Mouse (Mus musculus) heart, adult 2 months (tissue): ENCODE measurements around the gene Cog7. TPM values are rescaled to one million over a fixed set of nuclear protein-coding genes. Genes with fewer than 3 reads are reported as not detected.

Source experiments
- DNase-seq, 2 experiments: peaks; one replicate each; pipeline ENCODE4 v3.0.0; 2021
- H3K27ac ChIP-seq: fragments of 200-600 bp; 2 replicates; pipeline ENCODE4 v1.8.1; 2022
- H3K27me3 ChIP-seq: fragments of 200-500 bp; 2 replicates; pipeline ENCODE4 v1.6.1; 2012; ENCODE audit warnings: mild to moderate bottlenecking, low read length, inconsistent platforms, mixed read lengths; ENCODE audit not compliant: control insufficient read depth, insufficient read depth
- H3K36me3 ChIP-seq: fragments of 200-500 bp; 2 replicates; pipeline ENCODE4 v1.6.1; 2012; ENCODE audit warnings: low read length, inconsistent platforms; ENCODE audit not compliant: control insufficient read depth, insufficient read depth
- H3K4me1 ChIP-seq: fragments of 200-500 bp; 2 replicates; pipeline ENCODE4 v1.6.1; 2011; ENCODE audit warnings: low read length; ENCODE audit not compliant: control insufficient read depth, insufficient read depth
- H3K4me3 ChIP-seq: fragments of 200-600 bp; 2 replicates; pipeline ENCODE4 v1.8.1; 2022
- H3K79me2 ChIP-seq: fragments of 200-500 bp; replicated peaks from 2 replicates; pipeline ENCODE4 v1.6.1; 2012; ENCODE audit warnings: mild to moderate bottlenecking, inconsistent platforms, low read length, moderate library complexity, mixed read lengths; ENCODE audit not compliant: control insufficient read depth, insufficient read depth
- H3K9ac ChIP-seq: fragments of 200-500 bp; 2 replicates; pipeline ENCODE4 v1.6.1; 2012; ENCODE audit warnings: low read depth, mild to moderate bottlenecking, control low read depth, inconsistent platforms, low read length, mixed read lengths
- CTCF ChIP-seq: fragments of 200-600 bp; IDR thresholded peaks from 2 replicates; pipeline ENCODE4 v1.8.1; 2022; ENCODE audit warnings: antibody characterized with exemption, mild to moderate bottlenecking, moderate library complexity
- EP300 ChIP-seq: fragments of 200-500 bp; IDR thresholded peaks from 2 replicates; pipeline ENCODE4 v1.6.1; 2011; ENCODE audit warnings: low read depth, low read length, control low read depth; ENCODE audit not compliant: insufficient read depth
- POLR2A ChIP-seq: fragments of 200-500 bp; IDR thresholded peaks from 2 replicates; pipeline ENCODE4 v1.6.1; 2011; ENCODE audit warnings: mild to moderate bottlenecking, low read depth, low read length, control low read depth; ENCODE audit not compliant: insufficient read depth
- WGBS: fragments of 180-500 bp; shearing (Covaris S2); methylation state at CpG from one replicate; pipeline ENCODE4 v1.1.7; 2018; 5-methylcytosine and 5-hydroxymethylcytosine counted together
- intact Hi-C: fragments of 180-260 bp; cut with DNase I; formaldehyde crosslinking; loops from one replicate; pipeline ENCODE4 v1.15.1; 2025
- polyA plus RNA-seq: library from polyadenylated mRNA; depleted of rRNA; stranded (reverse); fragments of >200 nt; gene quantifications from 2 replicates; pipeline ENCODE4 v1.2.3, GENCODE M21; 2012
- total RNA-seq, 2 experiments: library from RNA; stranded (reverse); gene quantifications; 2 replicates each; pipeline ENCODE4 v1.2.3; 2021

Gene Cog7
- total and polyA plus RNA-seq, 3 experiments = 16.7 to 19.5 (median 17.0) TPM

- no peak overlapping the region for H3K4me3 ChIP-seq
- H3K27me3 ChIP-seq = no peaks in the 10 kb centered on the region
- peaks cover under 1% of the 10 kb centered on the region; the same call in 1 of the 2 replicates for H3K4me1 ChIP-seq
- intact Hi-C loops = no loop called here
- peaks cover 1% of the 10 kb centered on the region; the same call in 1 of the 2 replicates for H3K36me3 ChIP-seq
- no peak overlapping the region for H3K9ac ChIP-seq
- no peak for TF ChIP-seq EP300
- no peak for TF ChIP-seq POLR2A
- DNase-seq = no peak
- WGBS = 83% methylated on average over 5 of the region's 5 CpGs
- H3K79me2 ChIP-seq = no peaks in the 10 kb centered on the region
- H3K27ac ChIP-seq = no peak overlapping the region
Observed at GRCm38 (mm10) chr7:121995961-121996360, 14.4 kb upstream of the Cog7 start.

DNA sequence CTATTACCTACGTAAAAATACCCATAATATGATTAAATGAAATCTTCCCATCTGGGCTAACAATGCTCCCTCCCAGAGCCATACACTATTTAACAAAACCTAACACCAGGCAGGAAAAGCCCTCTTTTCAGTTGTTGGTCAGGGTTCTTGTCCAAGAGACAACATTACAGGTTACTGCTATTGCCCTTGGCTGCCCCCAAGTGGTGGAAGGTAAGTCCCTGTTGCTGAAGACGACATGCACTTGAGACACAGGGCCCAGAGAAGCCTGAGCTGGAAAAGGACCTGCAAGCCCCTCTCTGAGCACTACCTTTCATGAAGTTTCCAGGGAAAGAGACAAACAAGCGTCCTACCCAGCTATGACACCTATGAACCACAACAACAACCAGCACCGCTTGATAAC, 6.5 kb downstream of the Cog7 start:
- Histone ChIP-seq H3K36me3 (no peaks in the 10 kb centered on the region), H3K27me3 (no peaks in the 10 kb centered on the region), H3K27ac (no peak overlapping the region), H3K79me2 (no peaks in the 10 kb centered on the region), H3K4me1 (no peaks in the 10 kb centered on the region), H3K9ac (no peak overlapping the region), H3K4me3 (no peak overlapping the region)
- DNase-seq = peak; percentile 26 to 43
- TF ChIP-seq EP300 (no peak), CTCF (peak; percentile 76), POLR2A (no peak)
- intact Hi-C loops = no loop called here
- 62% methylated on average over 4 of the region's 4 CpGs for WGBS

DNA sequence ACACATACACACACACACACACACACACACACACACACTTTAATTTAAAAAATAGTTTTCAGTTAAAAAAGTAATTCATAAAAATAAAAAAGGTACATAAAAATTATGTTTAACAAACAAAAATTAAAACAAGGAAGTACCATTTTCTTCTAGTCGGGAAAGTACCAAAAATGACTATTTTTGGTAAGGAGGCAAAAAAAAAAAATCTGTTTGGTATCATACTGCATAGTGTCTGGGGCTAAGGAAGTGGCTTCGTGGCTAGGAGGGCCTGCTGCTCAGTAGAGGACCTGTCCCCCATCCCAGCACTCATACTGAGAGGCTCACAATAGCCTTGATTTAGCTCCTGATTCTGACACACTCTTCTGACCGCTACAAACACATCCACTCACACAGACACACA, 9.8 kb downstream of the Cog7 start:
- Histone ChIP-seq H3K27ac (no peak overlapping the region), H3K79me2 (no peaks in the 10 kb centered on the region), H3K4me3 (no peak overlapping the region), H3K9ac (no peak overlapping the region), H3K36me3 (no peaks in the 10 kb centered on the region), H3K4me1 (no peaks in the 10 kb centered on the region), H3K27me3 (no peaks in the 10 kb centered on the region)
- TF ChIP-seq POLR2A (no peak), CTCF (no peak), EP300 (no peak)
- WGBS = 74% methylated on average over 3 of the region's 3 CpGs
- intact Hi-C loops = loop anchor here (5.0 kb wide), 1 partner anchor 129 kb away; no protein-coding TSS in a partner anchor
- no peak for DNase-seq

DNA sequence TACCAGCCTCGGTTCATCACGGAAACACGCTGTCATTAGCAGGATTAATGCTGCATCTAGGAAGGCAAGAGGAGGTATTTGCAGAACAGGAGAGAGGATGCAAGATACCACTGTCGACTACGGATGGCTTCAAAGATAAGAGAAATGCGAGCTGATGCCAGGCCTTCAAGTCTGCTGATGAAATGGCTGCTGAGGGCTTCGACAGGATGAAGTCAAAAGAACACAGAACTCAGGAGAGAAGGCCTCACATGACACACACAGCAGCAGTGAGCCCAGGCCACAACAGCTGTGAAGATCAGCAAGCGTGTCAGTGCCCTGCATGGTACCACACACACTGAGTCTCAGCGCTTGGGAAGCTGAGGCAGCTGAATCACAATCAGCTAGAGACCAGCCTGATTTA, 11.3 kb downstream of the Cog7 start:
- H3K27ac ChIP-seq = no peak overlapping the region
- no peak for TF ChIP-seq CTCF
- DNase-seq = no peak
- no peak overlapping the region for H3K9ac ChIP-seq
- 78% methylated on average over 9 of the region's 9 CpGs for WGBS
- H3K27me3 ChIP-seq = no peaks in the 10 kb centered on the region
- no peaks in the 10 kb centered on the region for H3K4me1 ChIP-seq
- H3K4me3 ChIP-seq = no peak overlapping the region
- H3K79me2 ChIP-seq = no peaks in the 10 kb centered on the region
- H3K36me3 ChIP-seq = no peaks in the 10 kb centered on the region
- intact Hi-C loops = loop anchor here (5.0 kb wide), 1 partner anchor 128 kb away; no protein-coding TSS in a partner anchor

DNA sequence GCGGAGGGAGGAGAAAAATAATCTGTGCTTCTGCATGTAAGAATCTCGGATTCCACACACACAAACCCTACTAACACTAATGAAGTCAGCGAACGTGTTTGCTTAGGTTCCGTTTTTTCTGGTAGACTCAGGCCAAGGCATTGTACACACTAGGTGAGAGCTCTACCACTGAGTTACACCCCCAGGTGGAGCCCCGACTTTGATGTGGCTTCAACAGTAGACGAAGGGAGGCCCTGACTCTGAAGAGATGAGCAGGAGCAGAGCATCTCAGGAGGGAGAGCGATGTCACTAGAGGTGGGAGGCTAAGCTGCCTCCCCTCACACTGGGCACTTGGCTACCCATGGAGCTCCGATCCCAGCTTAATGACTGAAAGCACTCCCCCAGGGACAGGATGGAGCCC, 12.7 kb downstream of the Cog7 start:
- H3K9ac ChIP-seq = no peak overlapping the region
- H3K36me3 ChIP-seq = no peaks in the 10 kb centered on the region
- no peaks in the 10 kb centered on the region for H3K27me3 ChIP-seq
- no peaks in the 10 kb centered on the region for H3K79me2 ChIP-seq
- no peak overlapping the region for H3K27ac ChIP-seq
- H3K4me1 ChIP-seq = no peaks in the 10 kb centered on the region
- no peak overlapping the region for H3K4me3 ChIP-seq
- TF ChIP-seq CTCF = no peak
- no peak for TF ChIP-seq EP300
- TF ChIP-seq POLR2A = no peak
- no peak for DNase-seq
- intact Hi-C loops = no loop called here
- 78% methylated on average over 9 of the region's 9 CpGs for WGBS

DNA sequence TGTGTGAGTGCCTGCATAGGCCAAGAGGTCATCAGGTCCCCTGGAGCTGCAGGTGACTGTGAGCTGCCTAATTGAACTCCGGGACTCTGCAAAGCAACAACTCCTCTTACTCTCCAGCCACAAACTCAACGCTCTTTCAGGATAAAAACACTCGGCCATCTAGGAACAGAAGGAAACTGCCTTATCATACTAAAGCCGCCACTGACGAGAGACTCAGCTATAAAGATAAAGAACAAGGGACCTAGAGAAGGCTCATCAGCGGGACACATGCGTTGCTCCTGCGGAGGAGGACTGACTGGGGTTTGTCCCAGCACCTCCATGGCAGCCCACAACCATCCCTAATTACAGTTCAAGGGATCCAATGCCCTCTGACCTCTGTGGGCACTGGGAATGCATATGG, 13.3 kb downstream of the Cog7 start:
- Histone ChIP-seq H3K79me2 (no peaks in the 10 kb centered on the region), H3K36me3 (no peaks in the 10 kb centered on the region), H3K4me3 (no peak overlapping the region), H3K27me3 (no peaks in the 10 kb centered on the region), H3K4me1 (no peaks in the 10 kb centered on the region), H3K27ac (no peak overlapping the region), H3K9ac (no peak overlapping the region)
- WGBS = 49% methylated on average over 8 of the region's 8 CpGs
- TF ChIP-seq EP300 (no peak), CTCF (no peak), POLR2A (no peak)
- no peak for DNase-seq
- intact Hi-C loops = no loop called here

DNA sequence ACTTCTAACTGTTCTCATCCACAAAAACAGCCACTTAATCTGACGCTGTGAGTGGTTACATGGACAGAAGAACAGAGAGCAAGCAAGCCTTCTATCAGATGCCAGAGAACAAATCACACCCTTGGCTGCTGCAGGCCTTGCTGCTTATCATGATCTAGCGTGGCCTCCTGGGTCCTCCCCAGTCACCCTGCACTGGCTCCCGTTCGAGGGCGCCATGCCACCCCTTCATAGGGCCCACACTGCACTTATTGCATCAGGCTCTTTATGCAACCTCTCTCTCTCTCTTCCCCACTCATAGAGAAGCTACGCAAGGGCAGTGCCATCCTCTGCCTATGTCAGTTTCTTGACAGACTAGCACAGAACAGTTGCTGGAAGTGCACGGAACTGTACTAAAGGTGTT, 15.3 kb downstream of the Cog7 start:
- Histone ChIP-seq H3K4me1 (no peaks in the 10 kb centered on the region), H3K27ac (no peak overlapping the region), H3K4me3 (no peak overlapping the region), H3K36me3 (no peaks in the 10 kb centered on the region), H3K27me3 (no peaks in the 10 kb centered on the region), H3K79me2 (no peaks in the 10 kb centered on the region), H3K9ac (no peak overlapping the region)
- 85% methylated on average over 7 of the region's 7 CpGs for WGBS
- intact Hi-C loops = no loop called here
- TF ChIP-seq CTCF = no peak
- TF ChIP-seq EP300 = no peak
- no peak for TF ChIP-seq POLR2A
- DNase-seq = no peak
